Mouse (Mus musculus) embryonic fibroblast, embryonic 13.5 days (primary cell): ENCODE data around the gene Pkdcc.

Experiments used
- CTCF ChIP-seq: IDR thresholded peaks from 2 replicates; pipeline ENCODE4 v1.5.1; 2011; ENCODE audit warnings: mild to moderate bottlenecking, control low read depth, low read length, moderate library complexity, borderline replicate concordance; ENCODE audit not compliant: insufficient read depth
- POLR2A ChIP-seq: IDR thresholded peaks from 2 replicates; pipeline ENCODE4 v1.6.1; 2011; ENCODE audit warnings: low read depth, mild to moderate bottlenecking, control low read depth, low read length, moderate library complexity

- TF ChIP-seq CTCF, result no peak
- TF ChIP-seq POLR2A, result no peak
Measured at GRCm38 (mm10) chr17:83218189-83218588, 3.1 kb downstream of the Pkdcc start.
